In genomic region chr1:75180105-75180590, GRCm38 (mm10) we compare ENCODE assay signal across 7 mouse cellular contexts. TPM values are rescaled to one million over a fixed set of nuclear protein-coding genes. Genes with fewer than 3 reads are reported as not detected.
A peak's percentile ranks its signal among the peaks of the same experiment; 100 is the strongest.
DNase-seq lines count a peak whose midpoint lies in the region; ATAC-seq lines count a peak whose summit lies in the region.

TSS of gene Abcb6 (minus strand) at chr1:75180392.

- WGBS in intestine, embryonic 15.5 days, result under 1% methylated on average over 31 of the region's 31 CpGs
- under 1% methylated on average over 31 of the region's 31 CpGs for WGBS in midbrain, embryonic 10.5 days

- H3K27ac ChIP-seq in intestine, embryonic 15.5 days, result peak within 1 kb of the TSS; percentile 42; the same call in 1 of the 2 replicates
- peak within 1 kb of the TSS; percentile 89 for H3K27ac ChIP-seq in midbrain, embryonic 10.5 days (replicated peaks)

- H3K36me3 ChIP-seq in intestine, embryonic 15.5 days, result peaks cover 31% of the 10 kb centered on the region
- H3K36me3 ChIP-seq in midbrain, embryonic 10.5 days, result peaks cover 61% of the 10 kb centered on the region

- intact Hi-C loops in gastrocnemius, postnatal 36 days (cut with DNase I), result no loop called here
- intact Hi-C loops in left cerebral cortex, postnatal 25 days (cut with DNase I), result no loop called here

- peak; percentile 93 for ATAC-seq in intestine, embryonic 15.5 days

- peak within 1 kb of the TSS; percentile 63 for H3K9ac ChIP-seq in intestine, embryonic 15.5 days

- H3K4me3 ChIP-seq in intestine, embryonic 15.5 days (replicated peaks), result peak within 1 kb of the TSS; percentile 64
- peak within 1 kb of the TSS; percentile 64 for H3K4me3 ChIP-seq in midbrain, embryonic 10.5 days

- peaks cover 20% of the 10 kb centered on the region for H3K4me1 ChIP-seq in intestine, embryonic 15.5 days (replicated peaks)
- peaks cover 28% of the 10 kb centered on the region for H3K4me1 ChIP-seq in midbrain, embryonic 10.5 days

- H3K9me3 ChIP-seq in intestine, embryonic 15.5 days, result no peaks in the 10 kb centered on the region
- no peaks in the 10 kb centered on the region for H3K9me3 ChIP-seq in midbrain, embryonic 10.5 days (replicated peaks)

- peak; percentile 77 to 79 for DNase-seq in adrenal gland, adult 18-20 months (ENCODE audit: low spot score in 2 of 2)
- peak; percentile 96 for DNase-seq in embryo, embryonic 11 days
- peak; percentile 78 for DNase-seq in gastrocnemius, postnatal 36 days
- DNase-seq in left cerebral cortex, postnatal 25 days (ENCODE audit: low spot score in 2 of 2), result peak; percentile 94 to 98
- peak; percentile 95 for DNase-seq in midbrain, embryonic 10.5 days (ENCODE audit: low spot score)
- peak; percentile 80 for DNase-seq in skeletal muscle tissue, adult 2 months (ENCODE audit: low read depth, low spot score)

- peak within 1 kb of the TSS; percentile 95 for H3K4me2 ChIP-seq in intestine, embryonic 15.5 days (replicated peaks)

- no peaks in the 10 kb centered on the region for H3K27me3 ChIP-seq in intestine, embryonic 15.5 days (replicated peaks)
- H3K27me3 ChIP-seq in midbrain, embryonic 10.5 days (ENCODE audit: low read depth, poor library complexity, severe bottlenecking), result no peaks in the 10 kb centered on the region

RNA-seq across cellular contexts. Expression of gene Abcb6, which starts in this region (rescaled TPM):
- 10 to 100 TPM; 23.1 to 23.3 TPM for total RNA-seq in adrenal gland, adult 18-20 months (2021)
- total RNA-seq in gastrocnemius, postnatal 36 days (2021), result 10 to 100 TPM; 21.4 to 21.6 TPM
- 26.1 and 26.6 TPM in 2 replicates for polyA plus RNA-seq in intestine, embryonic 15.5 days (2015; fragmentation: Nextera tagmentation; extraction: Ambion mirVana)
- 10 to 100 TPM; 22.5 to 24.8 TPM for total RNA-seq in left cerebral cortex, postnatal 25 days (2021)
- 42.5 and 50.6 TPM in 2 replicates for polyA plus RNA-seq in midbrain, embryonic 10.5 days (2016; fragmentation: Nextera tagmentation; extraction: Ambion mirVana)

Comparison
In these comparisons a context has a peak if more than half of its experiments do, and no peak if none do; other contexts are left out.
1. Peak in every context shown above with its lines: DNase-seq, ATAC-seq, H3K4me3 ChIP-seq and H3K27ac ChIP-seq.